Mouse (Mus musculus) layer of hippocampus, postnatal 25 days (tissue): ENCODE measurements around the gene Ikbkg. TPM values are rescaled to one million over a fixed set of nuclear protein-coding genes. Genes with fewer than 3 reads are reported as not detected.
"Not testable (repeated sequence)": the region's sequence is repeated elsewhere in the genome, so short reads cannot be mapped to it uniquely, and the experiment has no call there.

Experiments used
- DNase-seq, 2 experiments: peaks; one replicate each; pipeline ENCODE4 v3.0.0; 2022; ENCODE audit warnings: mixed read lengths in 2 of 2, low spot score in 1 of 2; ENCODE audit errors: extremely low spot score in 1 of 2
- total RNA-seq, 2 experiments: library from RNA; stranded (reverse); gene quantifications; 2 replicates each; pipeline ENCODE4 v1.2.3; 2021

Ikbkg gene
- total RNA-seq, result 10 to 100 TPM; 51.0 to 56.3 TPM

- DNase-seq, result peak; percentile 40 to 52
Observed at GRCm38 (mm10) chrX:74392535-74393443, at the start of gene Ikbkg, which contains the start of gene Fam3a. TSS of gene Ikbkg (plus strand) at chrX:74393290. TSS of gene Fam3a (minus strand) at chrX:74393272.

GRCm38 (mm10) chrX:74352645-74353466 is 40.2 kb upstream of the Ikbkg start:
- DNase-seq, result no peak

- DNase-seq, result peak; percentile 56 to 70
Observed at GRCm38 (mm10) chrX:74353467-74353770, 39.7 kb upstream of the Ikbkg start, which contains the start of gene Lage3. TSS of gene Lage3 (minus strand) at chrX:74353618.

GRCm38 (mm10) chrX:74357069-74357468 is 36.0 kb upstream of the Ikbkg start:
- DNase-seq, result not testable (repeated sequence)

GRCm38 (mm10) chrX:74359171-74359570 is 33.9 kb upstream of the Ikbkg start:
- no peak for DNase-seq

- no peak for DNase-seq
Observed at GRCm38 (mm10) chrX:74367512-74367911, 25.6 kb upstream of the Ikbkg start.

- peak; percentile 43 to 52 for DNase-seq
Observed at GRCm38 (mm10) chrX:74368209-74368909, 24.7 kb upstream of the Ikbkg start.

- DNase-seq, result peak; percentile 42 to 52
Observed at GRCm38 (mm10) chrX:74372888-74373549, 20.1 kb upstream of the Ikbkg start, which contains the start of the genes Ubl4a and Slc10a3. TSS of gene Ubl4a (minus strand) at chrX:74373218. TSS of gene Slc10a3 (minus strand) at chrX:74373349.

GRCm38 (mm10) chrX:74384451-74384850 is 8.6 kb upstream of the Ikbkg start:
- DNase-seq, result no peak

- no peak for DNase-seq
Observed at GRCm38 (mm10) chrX:74388153-74388552, 4.9 kb upstream of the Ikbkg start.

- no peak for DNase-seq
Observed at GRCm38 (mm10) chrX:74400136-74400535, 7.0 kb downstream of the Ikbkg start.

- no peak for DNase-seq
Observed at GRCm38 (mm10) chrX:74408340-74408739, 15.2 kb downstream of the Ikbkg start.

- peak; percentile 12 to 47 for DNase-seq
Observed at GRCm38 (mm10) chrX:74413377-74413776, 20.3 kb downstream of the Ikbkg start.

GRCm38 (mm10) chrX:74424443-74424842 is 31.4 kb downstream of the Ikbkg start:
- no peak for DNase-seq

GRCm38 (mm10) chrX:74425195-74425594 is 32.1 kb downstream of the Ikbkg start:
- no peak for DNase-seq

GRCm38 (mm10) chrX:74426256-74426655 is 33.2 kb downstream of the Ikbkg start:
- DNase-seq, result no peak

- DNase-seq, result no peak
Observed at GRCm38 (mm10) chrX:74427116-74427515, 34.0 kb downstream of the Ikbkg start.

GRCm38 (mm10) chrX:74428146-74428825 is 35.2 kb downstream of the Ikbkg start:
- DNase-seq, result peak; percentile 6 to 10

GRCm38 (mm10) chrX:74428826-74429276 is 35.8 kb downstream of the Ikbkg start, which contains the start of gene G6pdx:
TSS of gene G6pdx (minus strand) at chrX:74429194.
- peak; percentile 74 to 75 for DNase-seq
